Mouse (Mus musculus) kidney, embryonic 14.5 days (tissue): ENCODE data around the gene Ptafr. TPM values are rescaled to one million over a fixed set of nuclear protein-coding genes. Genes with fewer than 3 reads are reported as not detected.

Experiments
- ATAC-seq: fragments of 200-750 bp; cut with Nextera tagmentation; 2 replicates; pipeline ENCODE4 v1.8.0; 2017; ENCODE audit warnings: moderate number of reproducible peaks, mild to moderate bottlenecking, moderate TSS enrichment, moderate library complexity; ENCODE audit not compliant: low FRiP score, low TSS enrichment
- H3K27ac ChIP-seq: fragments of 300-500 bp; sonication (generic); 2 replicates; pipeline ENCODE4 v1.5.1; 2014; ENCODE audit warnings: low read depth, mild to moderate bottlenecking, low read length, moderate library complexity, mixed read lengths
- H3K27me3 ChIP-seq: fragments of 300-500 bp; sonication (generic); 2 replicates; pipeline ENCODE4 v1.6.1; 2014; ENCODE audit warnings: mild to moderate bottlenecking, low read length; ENCODE audit not compliant: control insufficient read depth, insufficient read depth
- H3K36me3 ChIP-seq: fragments of 300-500 bp; sonication (generic); 2 replicates; pipeline ENCODE4 v1.6.1; 2014; ENCODE audit warnings: low read length, mixed read lengths; ENCODE audit not compliant: control insufficient read depth, insufficient read depth
- H3K4me1 ChIP-seq: fragments of 300-500 bp; sonication (generic); 2 replicates; pipeline ENCODE4 v1.6.1; 2014; ENCODE audit warnings: low read length, mixed read lengths; ENCODE audit not compliant: control insufficient read depth, insufficient read depth
- H3K4me2 ChIP-seq: fragments of 300-500 bp; sonication (generic); replicated peaks from 2 replicates; pipeline ENCODE4 v1.6.1; 2014; ENCODE audit warnings: low read depth, mild to moderate bottlenecking, low read length
- H3K4me3 ChIP-seq: fragments of 300-500 bp; sonication (generic); 2 replicates; pipeline ENCODE4 v1.5.1; 2014; ENCODE audit warnings: mild to moderate bottlenecking, low read length
- H3K9ac ChIP-seq: fragments of 300-500 bp; sonication (generic); 2 replicates; pipeline ENCODE4 v1.6.1; 2014; ENCODE audit warnings: low read depth, mild to moderate bottlenecking, low read length, moderate library complexity
- H3K9me3 ChIP-seq: fragments of 300-500 bp; sonication (generic); 2 replicates; pipeline ENCODE4 v1.6.1; 2016; ENCODE audit warnings: low read length; ENCODE audit not compliant: control insufficient read depth
- WGBS: fragments of 180-500 bp; shearing (Covaris S2); extraction: QIAGEN DNeasy Blood & Tissue Kit; methylation state at CpG from one replicate; pipeline ENCODE4 v1.1.7; 2014; 5-methylcytosine and 5-hydroxymethylcytosine counted together
- polyA plus RNA-seq: library from polyadenylated mRNA; unstranded; fragments of >200 nt; fragmentation: Nextera tagmentation; extraction: Ambion mirVana; gene quantifications from 2 replicates; pipeline ENCODE4 v1.2.1, GENCODE M21; 2014

Gene Ptafr
- polyA plus RNA-seq, 1 experiment from 2014 or later = 0.47 TPM

- ATAC-seq = no peak
- WGBS = 74% methylated on average over 4 of the region's 4 CpGs
- no peak overlapping the region for H3K4me2 ChIP-seq
- H3K4me3 ChIP-seq = no peak overlapping the region
- H3K9me3 ChIP-seq = no peaks in the 10 kb centered on the region
- H3K36me3 ChIP-seq = peaks cover 16% of the 10 kb centered on the region
- no peaks in the 10 kb centered on the region for H3K27me3 ChIP-seq
- H3K9ac ChIP-seq = no peak overlapping the region
- H3K27ac ChIP-seq = no peak overlapping the region
- no peaks in the 10 kb centered on the region for H3K4me1 ChIP-seq
Measured at GRCm38 (mm10) chr4:132529344-132529743, 34.5 kb upstream of the Ptafr start.

GRCm38 (mm10) chr4:132530033-132530804, 33.6 kb upstream of the Ptafr start:
- ATAC-seq = no peak
- 90% methylated on average over 20 of the region's 20 CpGs for WGBS
- Histone ChIP-seq H3K4me2 (no peak overlapping the region), H3K36me3 (peaks cover 16% of the 10 kb centered on the region), H3K9me3 (no peaks in the 10 kb centered on the region), H3K9ac (no peak overlapping the region), H3K27ac (no peak overlapping the region), H3K4me1 (no peaks in the 10 kb centered on the region), H3K27me3 (no peaks in the 10 kb centered on the region), H3K4me3 (no peak overlapping the region)

- Histone ChIP-seq H3K9me3 (no peaks in the 10 kb centered on the region), H3K27ac (peak overlapping the region; percentile 91; the same call in 1 of the 2 replicates), H3K9ac (peak overlapping the region; percentile 90), H3K27me3 (no peaks in the 10 kb centered on the region), H3K4me1 (peaks cover 8% of the 10 kb centered on the region; the same call in 1 of the 2 replicates), H3K4me3 (peak overlapping the region; percentile 75), H3K4me2 (peak overlapping the region; percentile 73), H3K36me3 (peaks cover 16% of the 10 kb centered on the region)
- peak; percentile 10; the same call in 1 of the 2 replicates for ATAC-seq
- 21% methylated on average over 5 of the region's 5 CpGs for WGBS
Measured at GRCm38 (mm10) chr4:132532496-132532895, 31.4 kb upstream of the Ptafr start.

GRCm38 (mm10) chr4:132532981-132533916, 30.6 kb upstream of the Ptafr start, which contains the start of gene Atpif1:
Gene Atpif1, minus strand, starts transcription at chr4:132533659.
- Histone ChIP-seq H3K4me3 (peak within 1 kb of the TSS; percentile 75), H3K36me3 (peaks cover 24% of the 10 kb centered on the region), H3K9me3 (no peaks in the 10 kb centered on the region), H3K27me3 (no peaks in the 10 kb centered on the region), H3K27ac (peak within 1 kb of the TSS; percentile 91), H3K9ac (peak within 1 kb of the TSS; percentile 90), H3K4me2 (peak within 1 kb of the TSS; percentile 73), H3K4me1 (peaks cover 8% of the 10 kb centered on the region; the same call in 1 of the 2 replicates)
- ATAC-seq = peak; percentile 84
- 1% methylated on average over 63 of the region's 63 CpGs for WGBS

- H3K27me3 ChIP-seq = no peaks in the 10 kb centered on the region
- H3K36me3 ChIP-seq = peaks cover 34% of the 10 kb centered on the region
- peak within 1 kb of the TSS; percentile 99 for H3K4me3 ChIP-seq
- H3K27ac ChIP-seq = peak within 1 kb of the TSS; percentile 73; the same call in 1 of the 2 replicates
- peak within 1 kb of the TSS; percentile 96 for H3K9ac ChIP-seq
- under 1% methylated on average over 60 of the region's 60 CpGs for WGBS
- peak within 1 kb of the TSS; percentile 83 for H3K4me2 ChIP-seq
- ATAC-seq = peak; percentile 80
- H3K4me1 ChIP-seq = peaks cover 8% of the 10 kb centered on the region; the same call in 1 of the 2 replicates
- no peaks in the 10 kb centered on the region for H3K9me3 ChIP-seq
Measured at GRCm38 (mm10) chr4:132535406-132536121, 28.3 kb upstream of the Ptafr start, which contains the start of gene Dnajc8. Gene Dnajc8, plus strand, starts transcription at chr4:132535550.

GRCm38 (mm10) chr4:132539481-132539880, 24.4 kb upstream of the Ptafr start:
- H3K9me3 ChIP-seq = no peaks in the 10 kb centered on the region
- peaks cover 61% of the 10 kb centered on the region for H3K36me3 ChIP-seq
- ATAC-seq = no peak
- H3K4me3 ChIP-seq = no peak overlapping the region
- peaks cover 8% of the 10 kb centered on the region; the same call in 1 of the 2 replicates for H3K4me1 ChIP-seq
- WGBS = 93% methylated on average over 5 of the region's 5 CpGs
- no peak overlapping the region for H3K27ac ChIP-seq
- no peak overlapping the region for H3K9ac ChIP-seq
- H3K4me2 ChIP-seq = no peak overlapping the region
- no peaks in the 10 kb centered on the region for H3K27me3 ChIP-seq

- 88% methylated on average over 4 of the region's 4 CpGs for WGBS
- Histone ChIP-seq H3K4me3 (no peak overlapping the region), H3K9me3 (no peaks in the 10 kb centered on the region), H3K36me3 (peaks cover 75% of the 10 kb centered on the region), H3K4me2 (no peak overlapping the region), H3K9ac (no peak overlapping the region), H3K27me3 (no peaks in the 10 kb centered on the region), H3K4me1 (peaks cover 8% of the 10 kb centered on the region; the same call in 1 of the 2 replicates), H3K27ac (no peak overlapping the region)
- no peak for ATAC-seq
Measured at GRCm38 (mm10) chr4:132541413-132541812, 22.5 kb upstream of the Ptafr start.

- H3K27me3 ChIP-seq = no peaks in the 10 kb centered on the region
- H3K4me3 ChIP-seq = no peak overlapping the region
- H3K27ac ChIP-seq = no peak overlapping the region
- ATAC-seq = no peak
- no peaks in the 10 kb centered on the region for H3K9me3 ChIP-seq
- H3K4me1 ChIP-seq = no peaks in the 10 kb centered on the region
- H3K4me2 ChIP-seq = no peak overlapping the region
- H3K9ac ChIP-seq = no peak overlapping the region
- 55% methylated on average over 1 of the region's 1 CpGs for WGBS
- H3K36me3 ChIP-seq = peaks cover 86% of the 10 kb centered on the region
Measured at GRCm38 (mm10) chr4:132542724-132543123, 21.1 kb upstream of the Ptafr start.
